Mouse (Mus musculus): ENCODE data around the gene Gprin2. TPM values are rescaled to one million over a fixed set of nuclear protein-coding genes. Genes with fewer than 3 reads are reported as not detected.

The Gprin2 gene
- polyA plus RNA-seq, 1 experiment = 0.11 TPM

DNA sequence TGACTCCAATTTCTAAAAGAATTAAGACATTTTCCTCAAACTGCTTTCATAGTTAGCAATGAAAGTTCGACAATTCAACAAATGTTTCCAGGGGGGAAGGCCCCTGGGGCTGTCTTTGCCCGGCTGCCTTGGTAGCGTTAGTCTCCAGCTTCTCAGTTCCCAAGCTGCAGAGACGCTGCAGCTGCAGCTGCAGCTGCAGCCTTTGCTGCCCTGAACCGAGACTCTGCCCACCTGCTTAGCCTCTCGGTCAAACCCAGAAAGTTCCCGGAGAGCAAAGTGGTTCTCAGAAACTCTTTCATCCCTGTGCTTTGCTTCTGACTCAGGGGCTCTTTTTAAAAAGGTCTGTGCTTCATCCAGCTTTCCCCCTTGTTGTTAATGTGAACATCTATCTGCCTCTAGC is 30.9 kb upstream of the Gprin2 start:
- TF ChIP-seq CTCF (conservative IDR thresholded peaks at IDR 0.05; ENCODE audit: insufficient read depth, insufficient read length, low read depth, low read length) (no peak), POLR2A (IDR thresholded peaks at IDR 0.05; ENCODE audit: low read depth, low read length) (no peak)
- 83% methylated on average over 7 of the region's 7 CpGs for WGBS
- H3K27ac ChIP-seq (ENCODE audit: insufficient read depth, low read depth, low read length) = no peak overlapping the region
- no peaks in the 10 kb centered on the region for H3K36me3 ChIP-seq (ENCODE audit: control insufficient read depth, insufficient read depth, low read length)
- H3K4me1 ChIP-seq (ENCODE audit: control insufficient read depth, insufficient read depth, low read length) = no peaks in the 10 kb centered on the region
- no peak for DNase-seq
- H3K4me3 ChIP-seq (ENCODE audit: insufficient read depth, low read depth, low read length) = no peak overlapping the region
- H3K27me3 ChIP-seq (replicated peaks; ENCODE audit: control insufficient read depth, insufficient read depth, low read length) = no peaks in the 10 kb centered on the region

DNA sequence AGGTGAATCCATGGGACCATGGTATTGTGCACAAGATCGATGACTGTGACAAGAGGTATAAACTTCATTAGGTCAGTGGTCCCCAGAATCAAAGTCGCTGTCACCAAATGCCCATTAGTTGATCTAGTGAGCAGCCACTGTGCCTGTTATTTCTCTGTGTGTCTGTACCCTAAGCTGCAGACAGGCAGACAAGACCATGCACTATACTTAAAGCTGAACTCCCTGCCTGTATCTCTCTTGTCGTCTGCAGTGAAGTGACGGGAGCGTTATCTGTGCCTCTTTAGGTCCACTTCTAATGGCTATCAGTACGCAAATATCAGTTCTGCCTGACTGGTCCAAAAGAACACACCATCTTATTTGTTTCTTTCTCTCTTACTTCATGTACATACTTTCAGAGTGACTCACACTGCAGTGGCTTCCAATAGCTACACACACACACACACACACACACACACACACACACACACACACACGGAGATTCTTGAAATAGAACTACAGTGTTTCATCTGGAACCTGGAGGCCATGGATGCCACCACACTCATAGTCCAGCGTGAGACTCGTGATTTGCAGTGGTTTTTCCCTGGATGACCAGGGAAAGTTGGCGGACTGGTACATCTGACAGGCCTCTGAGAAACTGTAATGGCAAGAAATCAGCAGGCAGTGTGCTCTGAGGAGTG is 27.5 kb upstream of the Gprin2 start:
- no peak for DNase-seq
- Histone ChIP-seq H3K27me3 (replicated peaks; ENCODE audit: control insufficient read depth, insufficient read depth, low read length) (no peaks in the 10 kb centered on the region), H3K36me3 (ENCODE audit: control insufficient read depth, insufficient read depth, low read length) (no peaks in the 10 kb centered on the region), H3K4me1 (ENCODE audit: control insufficient read depth, insufficient read depth, low read length) (no peaks in the 10 kb centered on the region), H3K4me3 (ENCODE audit: insufficient read depth, low read depth, low read length) (no peak overlapping the region), H3K27ac (ENCODE audit: insufficient read depth, low read depth, low read length) (no peak overlapping the region)
- WGBS = 79% methylated on average over 10 of the region's 10 CpGs
- TF ChIP-seq CTCF (conservative IDR thresholded peaks at IDR 0.05; ENCODE audit: insufficient read depth, insufficient read length, low read depth, low read length) = no peak
- TF ChIP-seq POLR2A (IDR thresholded peaks at IDR 0.05; ENCODE audit: low read depth, low read length) = no peak

DNA sequence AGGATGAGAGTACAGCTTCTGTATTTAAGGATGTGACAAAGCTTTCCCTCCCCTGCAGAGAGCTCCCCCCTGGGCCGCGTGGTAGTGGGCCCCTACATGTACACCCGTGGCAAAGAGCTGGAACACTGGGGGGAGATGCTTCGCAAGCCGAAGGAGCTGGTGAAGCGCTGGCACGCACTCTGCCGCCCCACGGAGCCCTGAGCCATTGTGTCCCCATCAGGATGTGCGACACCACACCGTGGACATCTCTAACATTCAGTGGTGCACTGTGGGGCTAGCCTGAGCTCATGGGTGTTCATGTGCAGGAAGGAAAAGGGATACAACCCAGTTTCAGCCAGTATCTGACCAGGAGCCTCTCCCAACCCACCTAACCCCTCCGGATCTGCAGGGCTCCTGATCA is 26.5 kb upstream of the Gprin2 start:
- H3K4me1 ChIP-seq (ENCODE audit: control insufficient read depth, insufficient read depth, low read length) = no peaks in the 10 kb centered on the region
- TF ChIP-seq CTCF (conservative IDR thresholded peaks at IDR 0.05; ENCODE audit: insufficient read depth, insufficient read length, low read depth, low read length) (no peak), POLR2A (IDR thresholded peaks at IDR 0.05; ENCODE audit: low read depth, low read length) (no peak)
- no peaks in the 10 kb centered on the region for H3K27me3 ChIP-seq (replicated peaks; ENCODE audit: control insufficient read depth, insufficient read depth, low read length)
- no peak for DNase-seq
- H3K27ac ChIP-seq (ENCODE audit: insufficient read depth, low read depth, low read length) = no peak overlapping the region
- no peak overlapping the region for H3K4me3 ChIP-seq (ENCODE audit: insufficient read depth, low read depth, low read length)
- H3K36me3 ChIP-seq (ENCODE audit: control insufficient read depth, insufficient read depth, low read length) = no peaks in the 10 kb centered on the region
- 83% methylated on average over 12 of the region's 12 CpGs for WGBS

DNA sequence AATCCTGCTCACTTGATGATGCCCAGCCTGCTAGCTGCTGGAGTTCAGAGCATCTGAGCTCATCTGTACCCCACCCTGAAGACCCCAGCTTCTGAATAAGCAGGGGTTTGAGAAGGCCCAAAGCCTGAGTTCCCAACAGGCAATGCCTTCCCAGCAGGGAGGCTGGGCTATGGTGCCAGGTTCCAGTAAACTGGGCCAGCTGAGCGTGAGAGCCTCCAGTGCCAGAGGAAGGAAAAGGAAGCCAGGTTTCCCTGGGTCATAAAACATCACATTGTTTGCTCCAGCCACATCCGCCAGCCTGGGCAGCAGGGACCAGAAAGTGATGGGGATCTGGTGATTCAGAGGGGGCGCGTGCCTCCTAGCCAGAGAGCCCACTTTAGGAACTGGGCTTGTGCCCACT is 25.1 kb upstream of the Gprin2 start:
- no peaks in the 10 kb centered on the region for H3K27me3 ChIP-seq (replicated peaks; ENCODE audit: control insufficient read depth, insufficient read depth, low read length)
- no peak for DNase-seq
- H3K4me3 ChIP-seq (ENCODE audit: insufficient read depth, low read depth, low read length) = no peak overlapping the region
- no peak overlapping the region for H3K27ac ChIP-seq (ENCODE audit: insufficient read depth, low read depth, low read length)
- no peaks in the 10 kb centered on the region for H3K36me3 ChIP-seq (ENCODE audit: control insufficient read depth, insufficient read depth, low read length)
- WGBS = 57% methylated on average over 4 of the region's 4 CpGs
- no peaks in the 10 kb centered on the region for H3K4me1 ChIP-seq (ENCODE audit: control insufficient read depth, insufficient read depth, low read length)
- no peak for TF ChIP-seq CTCF (conservative IDR thresholded peaks at IDR 0.05; ENCODE audit: insufficient read depth, insufficient read length, low read depth, low read length)
- no peak for TF ChIP-seq POLR2A (IDR thresholded peaks at IDR 0.05; ENCODE audit: low read depth, low read length)

DNA sequence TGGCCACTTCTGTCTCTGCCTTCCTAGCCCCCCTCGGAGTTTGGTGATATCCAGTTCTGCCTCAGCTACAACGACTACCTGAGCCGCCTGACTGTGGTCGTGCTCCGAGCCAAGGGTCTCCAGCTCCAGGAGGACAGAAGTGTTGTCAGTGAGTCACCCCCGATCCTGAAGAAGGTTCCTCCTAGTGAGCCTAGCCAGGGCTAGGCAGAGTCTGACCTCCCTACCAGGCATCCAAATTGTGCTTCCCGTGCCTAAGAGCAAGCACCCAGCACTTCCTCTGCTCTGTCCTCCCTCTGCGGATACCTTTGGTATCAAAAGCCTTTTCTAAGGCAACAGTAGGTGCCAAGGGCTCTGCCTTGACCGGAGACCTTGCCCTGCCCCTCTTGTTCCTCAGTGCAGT is 24.5 kb upstream of the Gprin2 start:
- Histone ChIP-seq H3K36me3 (ENCODE audit: control insufficient read depth, insufficient read depth, low read length) (no peaks in the 10 kb centered on the region), H3K4me3 (ENCODE audit: insufficient read depth, low read depth, low read length) (no peak overlapping the region), H3K27me3 (replicated peaks; ENCODE audit: control insufficient read depth, insufficient read depth, low read length) (no peaks in the 10 kb centered on the region), H3K4me1 (ENCODE audit: control insufficient read depth, insufficient read depth, low read length) (no peaks in the 10 kb centered on the region), H3K27ac (ENCODE audit: insufficient read depth, low read depth, low read length) (no peak overlapping the region)
- WGBS = 88% methylated on average over 9 of the region's 9 CpGs
- DNase-seq = no peak
- TF ChIP-seq CTCF (conservative IDR thresholded peaks at IDR 0.05; ENCODE audit: insufficient read depth, insufficient read length, low read depth, low read length) (no peak), POLR2A (IDR thresholded peaks at IDR 0.05; ENCODE audit: low read depth, low read length) (no peak)

DNA sequence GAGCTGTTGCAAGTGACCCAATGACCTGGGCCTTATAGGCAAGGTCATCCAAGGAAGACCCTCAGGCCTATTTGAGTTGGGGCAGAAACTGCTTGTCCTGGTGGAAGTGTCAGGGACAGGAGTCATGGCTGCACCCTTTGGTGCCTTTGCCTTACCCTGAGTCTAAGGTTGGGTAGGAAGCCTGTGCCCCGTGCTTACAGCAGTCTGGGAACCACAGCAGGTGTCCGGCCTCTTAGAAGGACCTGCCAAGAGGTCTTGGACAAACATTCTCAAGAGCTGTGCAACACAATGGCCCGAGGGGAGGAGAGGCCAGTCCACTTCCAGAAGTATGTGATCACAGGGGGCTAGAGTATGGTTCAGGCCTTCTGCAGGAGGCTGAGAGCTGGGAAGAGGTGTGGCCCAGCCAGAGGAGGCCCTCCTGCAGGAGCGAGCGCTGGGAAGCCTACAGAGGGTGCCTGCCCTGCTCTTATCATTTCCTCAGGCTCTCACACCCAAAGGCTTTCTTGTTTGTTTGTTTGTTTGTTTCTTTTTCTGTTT is 22.0 kb upstream of the Gprin2 start:
- TF ChIP-seq CTCF (conservative IDR thresholded peaks at IDR 0.05; ENCODE audit: insufficient read depth, insufficient read length, low read depth, low read length) (no peak), POLR2A (IDR thresholded peaks at IDR 0.05; ENCODE audit: low read depth, low read length) (no peak)
- Histone ChIP-seq H3K27ac (ENCODE audit: insufficient read depth, low read depth, low read length) (no peak overlapping the region), H3K27me3 (replicated peaks; ENCODE audit: control insufficient read depth, insufficient read depth, low read length) (no peaks in the 10 kb centered on the region; the same call in 1 of the 2 replicates), H3K4me1 (ENCODE audit: control insufficient read depth, insufficient read depth, low read length) (no peaks in the 10 kb centered on the region), H3K4me3 (ENCODE audit: insufficient read depth, low read depth, low read length) (no peak overlapping the region), H3K36me3 (ENCODE audit: control insufficient read depth, insufficient read depth, low read length) (no peaks in the 10 kb centered on the region)
- 76% methylated on average over 5 of the region's 5 CpGs for WGBS
- DNase-seq = no peak

DNA sequence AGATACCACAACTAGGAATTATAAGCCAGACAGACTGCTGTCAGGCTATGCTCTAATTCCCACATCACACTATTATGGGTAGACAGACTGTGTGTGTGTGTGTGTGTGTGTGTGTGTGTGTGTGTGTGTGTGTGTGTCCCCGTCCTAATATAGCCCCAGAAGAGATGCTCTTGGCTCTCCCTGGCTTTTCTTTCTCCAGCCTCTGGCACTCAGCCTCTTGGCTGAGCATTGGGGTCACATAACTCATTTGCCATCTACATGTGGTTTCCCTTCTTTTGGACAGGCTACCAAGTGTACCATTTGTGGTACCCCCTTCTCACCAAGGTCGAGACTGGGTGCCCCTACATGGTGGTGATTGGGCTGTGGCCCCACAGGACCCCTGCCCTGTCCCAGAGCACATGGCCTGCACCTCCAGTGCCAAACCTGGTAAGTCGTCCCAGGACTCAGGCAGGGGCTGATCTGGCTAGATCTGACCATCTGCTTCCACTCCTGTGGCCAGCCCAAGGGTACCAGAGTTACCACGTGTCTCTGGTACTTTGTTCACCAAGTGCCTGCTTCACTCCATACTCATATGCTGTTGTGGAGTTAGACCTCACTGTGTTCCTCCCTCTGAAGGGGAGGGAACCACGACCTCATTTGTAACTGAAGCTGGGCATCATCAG is 20.1 kb upstream of the Gprin2 start:
- TF ChIP-seq POLR2A (IDR thresholded peaks at IDR 0.05; ENCODE audit: low read depth, low read length) (no peak), CTCF (conservative IDR thresholded peaks at IDR 0.05; ENCODE audit: insufficient read depth, insufficient read length, low read depth, low read length) (no peak)
- Histone ChIP-seq H3K27ac (ENCODE audit: insufficient read depth, low read depth, low read length) (no peak overlapping the region), H3K27me3 (replicated peaks; ENCODE audit: control insufficient read depth, insufficient read depth, low read length) (no peaks in the 10 kb centered on the region; the same call in 1 of the 2 replicates), H3K36me3 (ENCODE audit: control insufficient read depth, insufficient read depth, low read length) (no peaks in the 10 kb centered on the region), H3K4me3 (ENCODE audit: insufficient read depth, low read depth, low read length) (no peak overlapping the region), H3K4me1 (ENCODE audit: control insufficient read depth, insufficient read depth, low read length) (no peaks in the 10 kb centered on the region)
- no peak for DNase-seq
- 65% methylated on average over 5 of the region's 5 CpGs for WGBS
